Mouse (Mus musculus): ENCODE results near the gene Ccdc149. TPM values are rescaled to one million over a fixed set of nuclear protein-coding genes. Genes with fewer than 3 reads are reported as not detected.

Ccdc149 gene
- polyA plus RNA-seq, 1 experiment, result 41.8 TPM

DNA sequence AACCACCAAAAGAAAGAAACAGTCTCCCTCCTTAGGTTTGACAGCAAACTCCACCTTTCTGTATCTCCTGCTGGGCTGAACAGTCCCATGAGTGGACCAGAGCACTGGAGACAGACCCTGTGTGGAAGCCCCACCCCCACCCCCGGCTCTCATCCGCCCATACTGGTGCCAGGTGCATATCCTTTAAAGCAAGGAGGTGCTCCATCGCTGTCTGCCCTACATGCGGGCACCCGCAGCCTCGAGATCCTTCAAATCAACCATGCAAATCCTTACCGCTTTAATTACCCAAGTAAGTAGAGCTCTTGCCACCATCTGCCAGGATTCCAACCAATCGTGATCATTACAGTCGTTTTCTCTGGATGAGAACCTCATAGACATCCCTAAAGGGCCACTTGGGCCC lies 20.5 kb downstream of the Ccdc149 start:
- DNase-seq (ENCODE audit: extremely low spot score in 1 of 2, low spot score in 1 of 2), result no peak

DNA sequence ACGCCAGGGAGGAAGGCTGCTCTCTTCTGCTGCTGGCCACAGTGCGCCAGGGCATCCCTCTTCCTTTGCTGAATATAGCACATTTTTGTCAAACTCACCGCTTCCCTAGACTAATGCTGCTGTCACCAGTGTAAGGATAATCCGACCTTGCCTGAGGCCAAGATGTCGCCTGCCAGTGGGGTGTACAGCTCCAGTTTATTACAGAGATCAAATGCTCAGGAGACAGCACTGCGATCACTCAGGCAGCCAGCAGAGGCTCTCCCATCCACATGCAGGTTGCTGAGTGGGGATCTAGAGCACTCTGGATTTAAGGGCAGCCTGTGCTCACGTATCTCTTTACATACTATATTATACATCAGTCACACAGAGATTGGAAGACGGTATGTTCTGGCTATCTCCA lies 22.1 kb downstream of the Ccdc149 start:
- DNase-seq (ENCODE audit: extremely low spot score in 1 of 2, low spot score in 1 of 2), result no peak

DNA sequence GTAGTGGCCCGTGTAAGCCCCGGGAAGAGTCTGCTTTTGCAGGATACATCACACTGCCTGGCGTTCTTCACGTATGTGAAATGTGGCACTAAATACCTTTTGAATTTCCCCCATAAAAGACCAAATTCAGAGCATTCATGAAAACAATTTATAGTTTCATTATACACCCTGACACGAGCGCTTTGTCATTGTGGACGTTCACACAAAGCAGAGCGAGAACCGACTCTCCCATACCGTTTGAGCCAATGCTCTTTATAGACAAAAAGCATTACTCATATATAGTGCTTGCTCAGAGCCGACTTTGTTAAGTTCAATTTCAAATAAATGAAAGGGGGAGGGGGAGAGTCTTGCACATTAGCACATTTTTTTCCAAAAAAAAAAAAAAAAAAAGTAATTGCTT lies 31.0 kb downstream of the Ccdc149 start:
- DNase-seq (ENCODE audit: extremely low spot score in 1 of 2, low spot score in 1 of 2), result no peak

DNA sequence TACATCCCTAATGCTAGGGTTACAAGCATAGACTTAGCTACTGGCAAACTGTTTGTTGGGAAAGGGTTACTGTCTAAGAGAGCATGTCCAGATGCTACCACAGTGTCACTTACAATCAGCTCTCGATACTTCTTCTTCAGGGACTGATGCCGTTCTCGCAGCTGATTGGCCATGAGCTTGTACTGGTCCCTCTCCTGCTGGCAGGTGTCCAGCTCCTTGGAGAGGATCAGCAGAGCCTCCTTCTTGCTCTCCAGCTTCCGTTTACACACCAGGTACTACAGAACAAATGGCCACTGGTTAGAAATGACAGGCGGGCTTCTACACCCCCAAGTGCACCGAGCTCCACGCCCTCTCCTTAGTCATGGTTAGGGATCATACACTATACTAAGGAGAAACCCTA lies 32.4 kb downstream of the Ccdc149 start:
- DNase-seq (ENCODE audit: extremely low spot score in 1 of 2, low spot score in 1 of 2), result no peak

DNA sequence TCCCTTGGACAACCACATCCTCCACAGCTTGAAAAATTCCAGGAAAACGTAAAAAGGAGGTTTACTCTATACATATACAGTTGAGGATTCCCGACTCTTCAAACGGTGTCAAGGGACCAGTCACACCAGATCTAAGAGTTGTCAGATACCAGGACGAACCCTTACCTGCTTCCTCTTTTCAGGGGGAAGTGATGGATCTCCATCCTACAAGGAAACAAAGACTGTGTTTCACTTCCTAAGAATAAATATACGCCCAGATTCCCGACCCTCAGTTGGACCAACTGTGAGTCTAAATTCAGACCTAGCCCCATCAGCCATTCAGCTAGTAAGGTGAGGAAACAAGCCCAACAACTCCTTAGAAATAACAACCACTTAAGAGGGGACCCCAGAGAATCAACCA lies 35.8 kb downstream of the Ccdc149 start:
- no peak for DNase-seq (ENCODE audit: extremely low spot score in 1 of 2, low spot score in 1 of 2)

DNA sequence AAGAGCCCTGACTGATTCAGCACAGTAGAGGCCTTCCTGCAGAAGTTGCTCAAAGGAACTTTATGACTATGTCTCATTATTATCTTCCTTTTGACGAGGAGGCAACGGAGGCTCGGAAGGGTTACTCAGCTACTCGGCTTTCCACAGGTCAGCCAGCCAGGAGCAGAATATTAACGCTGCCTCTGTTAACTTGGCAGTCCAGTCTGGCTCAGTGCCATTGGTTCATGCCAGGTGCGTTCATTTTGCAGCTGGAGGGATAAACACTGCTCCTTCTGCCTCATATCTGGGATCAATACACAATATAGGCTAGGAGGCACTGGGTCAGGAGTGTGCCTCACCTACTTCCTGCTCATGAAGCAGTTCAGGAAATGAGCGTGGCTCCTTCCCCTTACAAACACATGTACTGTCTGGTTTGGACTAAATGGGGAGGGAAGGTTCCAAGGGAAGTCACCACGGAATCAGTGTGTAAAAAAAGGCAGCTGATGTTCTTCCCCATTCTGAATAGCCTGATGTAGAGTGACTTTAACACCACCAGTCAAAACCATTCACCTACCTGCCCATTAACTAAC lies 40.0 kb downstream of the Ccdc149 start:
- no peak for DNase-seq (ENCODE audit: extremely low spot score in 1 of 2, low spot score in 1 of 2)

DNA sequence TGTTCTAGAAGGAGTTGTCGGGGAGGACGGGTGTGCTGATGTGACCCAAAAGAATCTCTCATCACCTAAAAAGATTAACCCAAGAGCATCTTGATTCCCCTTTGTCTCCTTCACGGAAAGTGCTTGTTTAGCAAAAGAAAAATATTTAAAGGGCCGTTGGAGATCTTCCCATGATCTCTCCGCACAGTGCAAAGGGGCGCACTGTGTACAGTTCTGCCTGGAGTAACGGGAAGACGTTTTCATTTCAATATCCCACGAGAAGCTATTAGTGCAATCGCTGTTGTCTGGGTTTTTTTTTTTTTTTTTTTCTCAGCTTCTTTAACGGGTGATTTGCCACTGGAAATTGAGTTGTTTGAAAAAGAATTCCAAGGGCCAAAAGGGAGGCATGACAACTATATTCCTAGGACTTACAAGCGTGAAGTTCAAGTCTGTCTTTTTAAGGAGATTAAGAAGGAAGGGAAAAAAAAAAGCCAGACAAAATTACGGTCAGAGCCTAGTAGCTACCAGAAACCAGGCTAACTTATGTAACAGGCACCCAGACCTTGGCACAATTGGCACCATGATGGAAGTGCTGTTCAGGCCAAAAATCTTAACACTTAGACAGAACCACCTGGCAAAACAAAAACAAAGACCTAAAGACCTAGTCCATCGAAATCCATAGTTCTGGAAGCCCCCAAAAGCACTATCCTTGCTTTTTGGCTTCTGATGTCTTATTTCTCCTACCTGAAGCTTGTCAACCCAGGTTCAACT lies 41.4 kb downstream of the Ccdc149 start:
- no peak for DNase-seq (ENCODE audit: extremely low spot score in 1 of 2, low spot score in 1 of 2)

DNA sequence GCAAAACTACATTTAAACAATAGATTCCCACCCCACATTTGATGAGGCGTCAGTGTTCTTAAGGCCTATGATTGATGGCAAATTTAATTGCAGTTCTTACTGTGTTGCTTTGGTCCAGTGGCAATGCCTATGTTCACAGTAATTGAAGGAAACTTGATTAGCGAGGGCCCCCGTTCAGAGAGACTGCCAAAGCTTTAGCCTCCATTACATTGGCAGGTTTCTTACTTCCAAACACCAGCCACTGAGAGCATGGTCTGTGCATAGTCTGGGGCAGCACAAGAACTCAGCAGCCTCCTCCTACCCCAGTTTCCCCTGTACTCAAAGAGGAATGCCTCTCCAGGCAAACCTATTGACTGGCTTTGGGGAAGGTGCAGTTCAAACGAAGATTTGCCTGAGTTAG lies 42.7 kb downstream of the Ccdc149 start:
- no peak for DNase-seq (ENCODE audit: extremely low spot score in 1 of 2, low spot score in 1 of 2)

DNA sequence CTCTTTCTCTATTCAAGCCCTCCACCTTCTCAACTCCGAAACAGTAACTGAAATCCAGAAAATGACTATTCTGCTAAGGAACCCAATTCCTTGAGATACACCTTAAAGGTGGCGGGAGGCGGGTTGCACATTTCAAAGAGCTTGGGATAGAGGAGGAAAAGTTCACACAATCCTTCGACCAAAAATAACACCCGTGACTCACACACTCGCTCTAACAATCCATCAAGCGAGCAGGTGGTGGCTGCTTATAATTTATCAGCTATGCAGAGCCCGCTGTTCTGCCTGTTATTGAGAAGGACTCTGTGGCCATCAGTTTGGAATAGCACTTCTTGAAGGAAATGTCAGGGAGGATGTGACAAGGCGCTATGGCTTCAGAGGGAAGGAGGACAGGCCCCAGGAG lies 45.5 kb downstream of the Ccdc149 start:
- DNase-seq (ENCODE audit: extremely low spot score in 1 of 2, low spot score in 1 of 2), result peak in 1 of 2 experiments; percentile 46

DNA sequence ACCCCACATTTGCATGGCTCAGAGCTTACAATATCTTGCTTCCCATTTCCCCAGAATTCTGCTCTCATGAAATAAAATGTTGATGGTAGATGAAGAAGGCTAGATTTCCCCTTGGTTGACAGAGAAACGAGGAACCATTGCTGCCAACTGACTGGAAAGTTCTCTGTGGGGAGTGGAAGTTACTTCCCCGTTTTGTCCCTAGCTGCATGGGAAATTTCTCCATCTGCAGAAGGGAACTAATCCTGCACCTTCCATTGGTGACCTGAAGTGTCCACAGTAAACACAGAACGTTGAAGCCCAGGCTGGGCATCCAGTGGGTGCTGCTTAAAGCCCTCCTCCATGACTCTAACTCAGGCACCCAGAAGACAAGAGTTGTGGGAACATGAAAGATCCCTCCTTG lies 47.4 kb downstream of the Ccdc149 start:
- DNase-seq (ENCODE audit: extremely low spot score in 1 of 2, low spot score in 1 of 2), result no peak

DNA sequence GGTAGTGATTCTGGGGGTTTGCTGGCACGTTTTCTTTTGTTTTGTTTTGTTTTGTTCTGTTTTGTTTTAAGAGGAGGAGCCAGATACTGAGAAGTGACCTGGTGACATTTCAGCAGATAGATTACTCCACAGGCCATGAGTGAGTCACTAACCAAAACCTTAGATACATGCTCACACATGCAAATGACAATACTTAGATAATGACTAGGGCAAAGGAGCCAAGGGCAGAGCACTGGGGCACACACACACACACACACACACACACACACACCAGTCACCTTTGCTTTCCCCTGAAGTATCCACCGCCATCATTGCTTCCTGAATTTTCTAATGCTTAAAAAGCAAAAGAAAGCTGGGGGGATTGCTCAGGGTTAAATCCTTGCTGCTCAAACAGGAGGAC lies 54.8 kb downstream of the Ccdc149 start:
- DNase-seq (ENCODE audit: extremely low spot score in 1 of 2, low spot score in 1 of 2), result no peak

DNA sequence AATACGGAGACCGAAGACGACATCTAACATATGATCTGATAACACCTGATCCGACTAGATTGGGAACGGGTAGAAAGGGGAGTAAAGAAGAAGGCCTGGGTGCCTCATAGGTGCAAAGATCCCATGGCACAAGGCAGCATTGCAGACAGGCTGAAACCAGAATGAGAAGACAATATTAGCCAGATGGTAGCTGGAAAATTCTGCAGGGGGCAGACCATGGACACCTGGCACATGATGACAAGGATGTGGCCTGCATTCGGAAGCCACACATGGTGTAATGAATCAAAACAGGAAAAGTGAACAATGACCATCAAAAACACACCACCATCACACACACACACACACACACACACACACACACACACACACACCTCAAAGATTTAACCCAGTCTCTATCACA lies 55.4 kb downstream of the Ccdc149 start:
- DNase-seq (ENCODE audit: extremely low spot score in 1 of 2, low spot score in 1 of 2), result no peak

DNA sequence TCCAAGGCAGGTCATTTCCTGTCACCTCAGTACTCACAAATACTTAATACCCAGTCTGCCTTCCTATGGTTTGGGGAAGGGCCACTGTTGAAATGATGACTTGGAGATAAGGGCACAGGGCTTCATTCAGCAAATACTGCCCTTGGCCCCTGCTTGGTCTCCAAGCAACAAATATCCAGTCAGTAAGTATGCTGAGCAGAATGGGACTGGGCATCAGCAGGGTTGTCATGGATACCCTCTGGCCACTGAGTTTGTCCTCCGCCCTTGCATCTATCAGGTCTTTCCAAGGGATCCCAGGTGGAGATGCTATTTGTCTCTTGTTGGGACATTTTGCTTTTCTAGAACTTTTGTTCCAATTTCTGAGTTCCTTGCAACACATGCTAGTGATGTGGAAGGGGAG lies 56.1 kb downstream of the Ccdc149 start:
- no peak for DNase-seq (ENCODE audit: extremely low spot score in 1 of 2, low spot score in 1 of 2)

DNA sequence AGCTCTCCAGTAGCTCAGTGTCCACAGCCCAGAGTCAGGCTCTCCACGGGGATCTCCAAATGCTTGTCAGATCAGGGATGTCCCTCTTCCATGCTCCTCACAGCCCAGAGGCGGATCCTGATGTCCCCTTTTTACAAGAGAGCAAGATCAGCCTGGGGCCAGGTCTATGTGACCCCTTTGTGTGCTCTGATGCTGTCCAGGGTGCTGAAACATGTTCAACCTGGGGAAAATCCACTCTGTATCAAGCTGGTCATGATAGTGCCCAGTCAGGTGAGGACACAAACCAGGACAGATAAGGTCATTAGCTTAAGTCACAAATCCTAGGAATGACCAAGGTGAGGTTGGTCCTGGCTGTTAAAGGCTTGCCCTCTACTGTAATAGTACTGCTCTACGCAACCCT lies 59.8 kb downstream of the Ccdc149 start:
- DNase-seq (ENCODE audit: extremely low spot score in 1 of 2, low spot score in 1 of 2), result no peak

DNA sequence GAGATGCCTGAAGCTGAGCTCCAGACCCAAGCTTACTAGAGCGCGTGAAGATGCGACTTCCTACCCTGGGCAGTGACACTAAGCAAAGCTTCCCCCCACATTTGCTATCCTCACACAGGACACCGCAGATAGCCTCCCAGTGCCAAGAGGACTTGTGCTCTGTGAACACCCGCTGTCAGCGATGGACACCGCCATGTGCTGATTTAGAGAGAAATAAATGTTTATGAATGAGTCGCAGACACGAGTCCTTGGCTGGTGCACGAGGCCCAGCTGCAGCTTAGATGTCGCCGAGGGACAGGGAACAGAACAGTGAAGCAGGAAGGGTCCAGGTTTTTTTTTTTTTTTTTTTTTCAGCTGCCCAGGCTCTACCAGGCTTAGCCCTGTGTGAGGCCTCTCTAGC lies 61.1 kb downstream of the Ccdc149 start:
- no peak for DNase-seq (ENCODE audit: extremely low spot score in 1 of 2, low spot score in 1 of 2)

DNA sequence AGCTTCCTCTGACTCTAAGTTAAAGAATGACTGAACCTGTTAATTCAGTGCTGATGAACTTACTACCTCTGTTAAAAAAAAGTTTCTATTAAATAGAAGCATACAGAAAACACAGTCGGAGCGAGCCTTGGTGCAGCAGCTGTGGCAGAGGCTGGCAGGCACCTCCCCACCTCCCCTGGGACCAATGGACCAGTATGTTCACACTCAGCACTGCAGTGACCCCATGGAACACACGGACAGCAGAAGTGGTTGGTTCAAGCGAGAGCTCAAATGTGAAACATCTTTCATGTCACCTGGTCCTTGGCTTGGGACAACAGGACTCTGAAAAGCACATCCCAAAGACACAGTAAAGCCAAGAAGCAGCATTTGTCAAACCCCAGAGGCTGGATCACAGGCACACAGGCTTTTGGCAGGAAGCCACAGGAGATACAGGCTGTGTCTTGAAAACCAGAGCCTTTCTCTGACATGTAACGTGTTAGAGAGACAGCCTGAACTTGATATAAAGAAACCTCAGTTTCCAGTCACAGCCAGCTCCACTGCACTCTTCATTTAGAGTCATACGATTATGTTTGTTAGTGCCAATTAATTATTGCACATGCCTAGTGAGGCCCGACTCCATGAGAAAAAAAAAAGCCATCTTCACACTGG lies 62.5 kb downstream of the Ccdc149 start:
- DNase-seq (ENCODE audit: extremely low spot score in 1 of 2, low spot score in 1 of 2), result no peak

DNA sequence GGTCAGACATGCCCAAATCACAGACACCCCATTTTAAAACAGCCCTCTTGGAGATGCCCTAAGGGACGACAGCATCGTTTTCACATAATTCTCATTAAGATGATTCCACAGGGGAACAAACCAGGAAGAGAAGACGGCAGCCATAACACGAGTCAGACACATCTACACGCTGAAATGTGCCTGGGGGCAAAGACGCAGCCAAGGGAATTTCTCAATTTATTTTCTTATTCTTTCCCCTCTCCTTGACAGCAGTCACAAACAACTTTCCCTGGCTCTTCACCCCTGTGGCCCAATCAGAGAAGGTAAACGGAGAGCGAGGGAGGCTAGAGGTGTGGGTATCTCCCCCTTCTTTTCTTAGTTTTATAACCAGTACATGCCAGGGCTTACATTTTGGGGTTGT lies 66.9 kb downstream of the Ccdc149 start:
- no peak for DNase-seq (ENCODE audit: extremely low spot score in 1 of 2, low spot score in 1 of 2)

DNA sequence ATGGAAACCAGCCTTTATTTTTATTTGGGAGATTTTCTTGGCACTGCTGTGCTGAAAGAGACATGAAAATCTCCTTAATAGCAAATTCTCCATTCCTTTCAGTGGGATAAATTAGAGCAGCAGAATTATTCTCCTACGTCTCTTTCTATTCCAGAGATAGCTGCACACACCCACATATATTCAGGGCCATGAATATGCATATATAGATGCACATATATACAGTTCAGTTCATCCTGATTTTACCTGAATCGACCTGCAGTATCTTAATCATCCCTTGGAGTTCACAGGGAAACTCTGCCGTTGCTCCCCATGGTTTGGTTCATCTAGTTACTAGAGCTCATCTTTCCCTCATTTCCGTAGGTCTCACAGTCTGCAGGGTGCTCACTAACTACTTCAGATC lies 77.6 kb downstream of the Ccdc149 start:
- DNase-seq (ENCODE audit: extremely low spot score in 1 of 2, low spot score in 1 of 2), result peak in 1 of 2 experiments; percentile 32

DNA sequence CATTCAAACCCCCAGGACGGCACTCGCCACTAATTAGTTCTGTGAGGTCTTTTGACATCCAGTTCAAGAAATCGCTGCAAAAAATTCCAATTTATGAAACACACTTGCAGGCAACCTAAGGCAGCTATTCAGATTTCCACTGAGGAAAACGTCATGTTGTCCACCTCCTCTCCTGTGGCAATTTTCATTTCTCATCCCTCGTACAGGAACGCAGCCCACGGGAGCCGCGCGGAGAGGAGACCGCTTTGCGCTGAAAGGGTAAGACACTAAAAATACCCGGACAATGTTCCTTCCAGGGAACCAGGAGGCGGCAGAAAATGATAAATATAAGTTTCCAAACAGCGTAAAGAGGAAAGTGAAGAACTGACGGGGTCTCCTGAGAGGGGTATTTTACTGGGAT lies 79.8 kb downstream of the Ccdc149 start:
- DNase-seq (ENCODE audit: extremely low spot score in 1 of 2, low spot score in 1 of 2), result peak; percentile 48 to 73

DNA sequence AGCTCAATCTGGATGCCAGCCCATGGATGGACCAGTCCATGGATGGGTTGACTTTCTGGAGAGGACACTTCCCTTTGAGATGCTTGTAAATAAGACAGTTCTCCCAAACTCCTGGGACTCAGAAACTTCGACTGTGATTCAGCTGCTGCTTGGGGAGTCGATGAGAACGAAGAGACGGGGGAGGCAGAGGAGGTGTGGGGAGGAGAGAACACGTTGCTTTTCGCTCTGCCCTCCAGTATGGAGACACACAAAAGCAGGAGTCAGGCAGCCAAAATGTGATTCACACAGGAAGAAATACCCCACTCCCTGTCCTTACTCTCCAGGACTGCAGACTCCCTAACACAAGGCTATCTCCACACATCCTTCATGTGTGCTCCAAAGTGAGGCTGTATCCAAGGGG lies 80.9 kb downstream of the Ccdc149 start:
- DNase-seq (ENCODE audit: extremely low spot score in 1 of 2, low spot score in 1 of 2), result peak; percentile 53 to 70

DNA sequence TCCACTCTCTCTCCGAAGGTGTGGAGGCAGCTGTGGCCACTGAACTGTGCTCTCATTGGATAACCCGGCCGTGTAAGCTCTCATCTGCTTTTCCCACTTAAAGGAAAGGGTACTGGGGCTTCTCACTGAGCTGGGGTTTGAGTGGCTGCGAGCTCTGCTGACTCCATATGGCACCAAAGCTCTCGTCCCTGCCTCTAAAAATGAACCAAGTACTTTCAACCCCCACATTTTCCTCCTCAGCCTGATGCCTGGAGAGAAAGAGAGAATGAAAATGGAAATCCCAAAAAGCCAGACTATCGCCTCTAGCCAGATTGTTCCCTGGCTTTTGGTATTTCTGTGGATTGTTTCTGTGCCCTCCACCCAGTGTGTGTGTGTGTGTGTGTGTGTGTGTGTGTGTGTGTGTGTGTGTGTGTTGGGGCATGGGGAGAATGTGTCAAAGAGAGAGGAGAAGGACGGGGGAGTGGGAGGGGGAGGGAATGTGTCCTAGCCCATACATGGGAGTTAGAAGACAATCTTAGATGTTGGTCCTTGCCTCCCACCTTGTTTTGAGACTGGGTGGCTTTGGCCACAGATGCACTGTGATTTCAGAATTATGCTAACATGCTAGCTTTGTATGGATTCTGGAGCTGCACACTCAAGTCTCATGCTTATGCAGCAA lies 83.1 kb downstream of the Ccdc149 start:
- DNase-seq (ENCODE audit: extremely low spot score in 1 of 2, low spot score in 1 of 2), result peak; percentile 52 to 63

DNA sequence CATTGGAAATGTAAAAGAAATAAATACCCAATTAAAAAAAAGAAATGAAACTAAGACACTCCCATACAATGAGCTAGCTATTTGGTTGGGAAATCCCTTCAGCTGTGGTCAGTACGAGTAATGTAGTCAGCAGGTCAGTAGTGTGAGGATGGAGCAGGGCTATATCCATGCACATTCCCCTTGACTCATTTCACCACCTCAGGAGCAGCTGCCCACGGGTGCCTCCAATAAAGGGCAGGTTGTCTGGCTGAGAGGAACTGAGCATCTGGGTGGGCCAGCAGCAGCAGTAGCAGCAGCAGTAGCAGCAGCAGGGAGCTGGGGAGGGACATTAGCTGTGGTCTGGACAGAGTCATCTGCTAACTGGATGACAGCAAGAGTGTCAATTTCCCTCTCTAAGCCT lies 85.3 kb downstream of the Ccdc149 start:
- no peak for DNase-seq (ENCODE audit: extremely low spot score in 1 of 2, low spot score in 1 of 2)

Data from frontal cortex, adult 2 months (tissue).